ENCODE assay signal across 9 mouse cellular contexts in the genomic region with DNA sequence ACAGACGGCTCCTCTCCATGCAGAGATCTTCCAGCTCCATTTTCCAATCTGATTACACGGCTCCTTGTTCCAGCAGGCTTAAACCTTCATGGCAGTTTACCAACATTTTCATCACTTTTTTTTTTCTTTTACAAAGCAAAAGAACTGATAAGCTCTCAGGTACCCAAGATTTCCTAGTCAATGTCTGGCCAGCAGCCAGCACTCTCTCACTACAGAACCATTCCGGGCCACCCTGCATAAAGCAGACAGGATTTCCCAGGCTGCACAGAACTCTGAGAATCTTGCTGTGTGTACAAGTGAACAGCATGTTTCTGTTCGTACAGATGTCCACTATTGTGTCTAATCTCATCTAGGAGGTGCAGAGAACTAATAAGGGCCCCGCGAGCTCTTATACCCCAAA. TPM values are rescaled to one million over a fixed set of nuclear protein-coding genes. Genes with fewer than 3 reads are reported as not detected.
A peak's percentile ranks its signal among the peaks of the same experiment; 100 is the strongest.
DNase-seq lines count a peak whose midpoint lies in the region; ATAC-seq and TF ChIP-seq lines count a peak whose summit lies in the region.
"Had no signal": no experiment of that assay in that cellular context is flagged by ENCODE, and none has a peak within 500 bp of the region (broad histone marks: within the 10 kb centered on the region; RNA-seq: fewer than 3 reads in every experiment).

No protein-coding gene starts in this region.

- no peak for TF ChIP-seq POLR2A in lung, adult 2 months (IDR thresholded peaks at IDR 0.05; ENCODE audit: borderline replicate concordance, extremely low read depth, low read depth, low read length)

- peak overlapping the region; percentile 59 for H3K4me2 ChIP-seq in heart, embryonic 11.5 days
- H3K4me2 ChIP-seq in lung, embryonic 14.5 days = peak overlapping the region; percentile 15; the same call in 1 of the 2 replicates
- H3K4me2 ChIP-seq in forebrain, embryonic 16.5 days (ENCODE audit: low read length) = peak overlapping the region; percentile 41
- peak overlapping the region; percentile 45 for H3K4me2 ChIP-seq in midbrain, postnatal 0 days (ENCODE audit: low read depth, low read length, poor library complexity, severe bottlenecking)

- no peaks in the 10 kb centered on the region for H3K36me3 ChIP-seq in heart, embryonic 11.5 days (ENCODE audit: control insufficient read depth, insufficient read depth, low read length)
- H3K36me3 ChIP-seq in lung, embryonic 14.5 days (ENCODE audit: insufficient read depth) = no peaks in the 10 kb centered on the region
- H3K36me3 ChIP-seq in forebrain, embryonic 16.5 days (ENCODE audit: control insufficient read depth, insufficient read depth) = no peaks in the 10 kb centered on the region
- H3K36me3 ChIP-seq in midbrain, postnatal 0 days (ENCODE audit: insufficient read depth, low read length) = no peaks in the 10 kb centered on the region

- WGBS in heart, embryonic 11.5 days (ENCODE audit: insufficient replicate concordance) = 37% methylated on average over 6 of the region's 6 CpGs
- WGBS in lung, embryonic 14.5 days = 52% methylated on average over 6 of the region's 6 CpGs
- WGBS in lung, adult 2 months = 63% methylated on average over 6 of the region's 6 CpGs
- WGBS in forebrain, embryonic 16.5 days = 16% methylated on average over 6 of the region's 6 CpGs
- 27% methylated on average over 6 of the region's 6 CpGs for WGBS in midbrain, postnatal 0 days

- DNase-seq in heart, adult 9 months (ENCODE audit: low spot score in 2 of 2) = no peak
- peak; percentile 34 for DNase-seq in lung, embryonic 14.5 days
- DNase-seq in lung, adult 2 months = no peak
- no peak for DNase-seq in midbrain, postnatal 0 days (ENCODE audit: low spot score)
- DNase-seq in spleen, adult 18-20 months = no peak
- no peak for DNase-seq in retina, embryonic 14.5 days (ENCODE audit: low spot score)
- DNase-seq: right cerebral cortex, postnatal 14 days had no signal

- peak overlapping the region; percentile 70 for H3K27ac ChIP-seq in heart, embryonic 11.5 days (ENCODE audit: low read depth, low read length)
- H3K27ac ChIP-seq in lung, embryonic 14.5 days (ENCODE audit: low read depth) = no peak overlapping the region
- H3K27ac ChIP-seq in forebrain, embryonic 16.5 days (ENCODE audit: low read length) = no peak overlapping the region
- H3K27ac ChIP-seq in midbrain, postnatal 0 days (ENCODE audit: low read depth, low read length) = no peak overlapping the region

- no peak for TF ChIP-seq CTCF in lung, embryonic 14.5 days (IDR thresholded peaks at IDR 0.05; ENCODE audit: low read depth)
- TF ChIP-seq CTCF in lung, adult 2 months (IDR thresholded peaks at IDR 0.05; ENCODE audit: insufficient read depth, low read length) = no peak
- no peak for TF ChIP-seq CTCF in midbrain, postnatal 0 days (IDR thresholded peaks at IDR 0.05)

- ATAC-seq in heart, embryonic 11.5 days (replicated peaks; ENCODE audit: insufficient number of reproducible peaks, low FRiP score, low TSS enrichment) = no peak
- ATAC-seq in lung, embryonic 14.5 days (ENCODE audit: insufficient read depth) = no peak
- no peak for ATAC-seq in forebrain, embryonic 16.5 days
- ATAC-seq in midbrain, postnatal 0 days (ENCODE audit: low FRiP score) = no peak

- no peaks in the 10 kb centered on the region for H3K9me3 ChIP-seq in heart, embryonic 11.5 days (replicated peaks; ENCODE audit: control insufficient read depth, low read length)
- no peaks in the 10 kb centered on the region for H3K9me3 ChIP-seq in lung, embryonic 14.5 days (ENCODE audit: low read depth, low read length)
- H3K9me3 ChIP-seq in forebrain, embryonic 16.5 days (ENCODE audit: control insufficient read depth, low read length) = no peaks in the 10 kb centered on the region
- H3K9me3 ChIP-seq in midbrain, postnatal 0 days (ENCODE audit: low read length) = no peaks in the 10 kb centered on the region

- peak overlapping the region; percentile 56 for H3K9ac ChIP-seq in heart, embryonic 11.5 days (ENCODE audit: low read depth, low read length)
- H3K9ac ChIP-seq in lung, embryonic 14.5 days = no peak overlapping the region
- H3K9ac ChIP-seq in forebrain, embryonic 16.5 days (replicated peaks; ENCODE audit: low read depth, low read length) = no peak overlapping the region
- no peak overlapping the region for H3K9ac ChIP-seq in midbrain, postnatal 0 days (replicated peaks; ENCODE audit: low read length, poor library complexity, severe bottlenecking)

- H3K27me3 ChIP-seq in heart, embryonic 11.5 days (ENCODE audit: control insufficient read depth, insufficient read depth, low read length) = no peaks in the 10 kb centered on the region
- H3K27me3 ChIP-seq in lung, embryonic 14.5 days (ENCODE audit: insufficient read depth, low read length) = no peaks in the 10 kb centered on the region
- H3K27me3 ChIP-seq in forebrain, embryonic 16.5 days (replicated peaks; ENCODE audit: control insufficient read depth, insufficient read depth, low read length) = peaks cover 8% of the 10 kb centered on the region; the same call in 1 of the 2 replicates
- no peaks in the 10 kb centered on the region for H3K27me3 ChIP-seq in midbrain, postnatal 0 days (ENCODE audit: insufficient read depth, low read length)

- H3K4me3 ChIP-seq in heart, embryonic 11.5 days (ENCODE audit: low read depth, low read length) = no peak overlapping the region; the same call in 1 of the 2 replicates
- no peak overlapping the region for H3K4me3 ChIP-seq in lung, embryonic 14.5 days (ENCODE audit: low read depth, low read length)
- no peak overlapping the region for H3K4me3 ChIP-seq in lung, adult 2 months (replicated peaks; ENCODE audit: extremely low read depth, low read depth, low read length)
- no peak overlapping the region for H3K4me3 ChIP-seq in forebrain, embryonic 16.5 days (replicated peaks; ENCODE audit: low read length)
- no peak overlapping the region for H3K4me3 ChIP-seq in midbrain, postnatal 0 days (ENCODE audit: low read depth, low read length)

- peaks cover 51% of the 10 kb centered on the region for H3K4me1 ChIP-seq in heart, embryonic 11.5 days (ENCODE audit: control insufficient read depth, insufficient read depth, low read length)
- H3K4me1 ChIP-seq in lung, embryonic 14.5 days (ENCODE audit: insufficient read depth) = peaks cover 11% of the 10 kb centered on the region; the same call in 1 of the 2 replicates
- H3K4me1 ChIP-seq in lung, adult 2 months (ENCODE audit: control insufficient read depth, insufficient read depth, low read length) = peaks cover 2% of the 10 kb centered on the region; the same call in 1 of the 2 replicates
- H3K4me1 ChIP-seq in forebrain, embryonic 16.5 days (replicated peaks; ENCODE audit: control insufficient read depth, insufficient read depth, low read length) = peaks cover 37% of the 10 kb centered on the region
- no peaks in the 10 kb centered on the region for H3K4me1 ChIP-seq in midbrain, postnatal 0 days (ENCODE audit: insufficient read depth, low read length)

RNA-seq across cellular contexts. Expression of a gene that starts 22.0 kb away (rescaled TPM):
- polyA plus RNA-seq in heart, embryonic 11.5 days (2014; fragmentation: Nextera tagmentation; extraction: Ambion mirVana) = 11.8 and 11.9 TPM in 2 replicates
- 4.6 and 5.1 TPM in 2 replicates for polyA plus RNA-seq in lung, embryonic 14.5 days (2014; fragmentation: Nextera tagmentation; extraction: Ambion mirVana)
- 3.6 TPM in 2 replicates for polyA plus RNA-seq in lung, adult 2 months (2012; rRNA removed)
- 4.0 and 8.3 TPM in 2 replicates for polyA plus RNA-seq in forebrain, embryonic 16.5 days (2015; fragmentation: Nextera tagmentation; extraction: Ambion mirVana)
- total RNA-seq in midbrain, postnatal 0 days (2014; rRNA removed) = 7.9 and 12.2 TPM in 2 replicates
- polyA plus RNA-seq in midbrain, postnatal 0 days (2015; fragmentation: Nextera tagmentation; extraction: Ambion mirVana) = 14.9 and 16.7 TPM in 2 replicates
